Comparison of ENCODE assay signal across 8 mouse cellular contexts in the genomic region with DNA sequence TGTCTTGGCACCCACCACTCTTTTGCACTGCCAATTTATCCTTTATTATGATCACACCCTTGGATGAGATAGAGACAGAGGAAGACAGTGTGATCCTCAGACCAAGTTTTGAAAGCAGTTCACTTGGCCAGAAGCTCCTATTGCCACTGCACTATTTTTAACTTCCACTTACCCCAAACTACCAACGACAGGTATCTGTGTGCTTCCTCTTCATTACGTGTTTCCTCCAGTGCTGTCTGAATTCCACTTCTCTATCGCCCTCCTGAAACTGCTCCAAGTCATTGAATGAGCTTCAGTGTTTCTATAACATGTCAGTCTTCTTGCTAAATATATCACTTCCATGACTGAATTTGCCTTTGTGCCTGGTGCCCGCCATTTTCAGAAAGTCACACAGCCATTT. TPM values are rescaled to one million over a fixed set of nuclear protein-coding genes. Genes with fewer than 3 reads are reported as not detected.
DNase-seq lines count a peak whose midpoint lies in the region; ATAC-seq and TF ChIP-seq lines count a peak whose summit lies in the region.
"Had no signal": no experiment of that assay in that cellular context is flagged by ENCODE, and none has a peak within 500 bp of the region (broad histone marks: within the 10 kb centered on the region; RNA-seq: fewer than 3 reads in every experiment).

A gene (minus strand): TSS at position 150 of the 400 bp plus-strand sequence.

- H3K9me3 ChIP-seq in lung, embryonic 14.5 days (ENCODE audit: low read depth, low read length), result no peaks in the 10 kb centered on the region
- no peaks in the 10 kb centered on the region for H3K9me3 ChIP-seq in neural tube, embryonic 13.5 days
- H3K9me3 ChIP-seq in kidney, embryonic 16.5 days (ENCODE audit: low read length), result no peaks in the 10 kb centered on the region
- H3K9me3 ChIP-seq: limb, embryonic 15.5 days had no signal

- H3K36me3 ChIP-seq in lung, embryonic 14.5 days (ENCODE audit: insufficient read depth), result no peaks in the 10 kb centered on the region
- H3K36me3 ChIP-seq in neural tube, embryonic 13.5 days, result no peaks in the 10 kb centered on the region
- H3K36me3 ChIP-seq in kidney, embryonic 16.5 days (ENCODE audit: insufficient read depth, low read length), result no peaks in the 10 kb centered on the region
- H3K36me3 ChIP-seq: limb, embryonic 15.5 days had no signal

- no peak within 1 kb of the TSS for H3K27ac ChIP-seq in lung, embryonic 14.5 days (ENCODE audit: low read depth)
- no peak within 1 kb of the TSS for H3K27ac ChIP-seq in neural tube, embryonic 13.5 days (replicated peaks)
- H3K27ac ChIP-seq in kidney, embryonic 16.5 days (ENCODE audit: low read length), result no peak within 1 kb of the TSS
- no peak within 1 kb of the TSS for H3K27ac ChIP-seq in gastrocnemius, adult 2 months
- H3K27ac ChIP-seq: limb, embryonic 15.5 days had no signal

- WGBS in lung, embryonic 14.5 days, result 81% methylated on average over 4 of the region's 4 CpGs
- 88% methylated on average over 4 of the region's 4 CpGs for whole genome bisulfite sequencing in neural tube, embryonic 13.5 days
- 85% methylated on average over 4 of the region's 4 CpGs for WGBS in kidney, embryonic 16.5 days

- H3K4me3 ChIP-seq in lung, embryonic 14.5 days (ENCODE audit: low read depth, low read length), result no peak within 1 kb of the TSS
- H3K4me3 ChIP-seq in neural tube, embryonic 13.5 days, result no peak within 1 kb of the TSS
- no peak within 1 kb of the TSS for H3K4me3 ChIP-seq in kidney, embryonic 16.5 days (ENCODE audit: low read length)
- H3K4me3 ChIP-seq in gastrocnemius, adult 2 months, result no peak within 1 kb of the TSS
- H3K4me3 ChIP-seq: limb, embryonic 15.5 days had no signal

- H3K27me3 ChIP-seq in lung, embryonic 14.5 days (ENCODE audit: insufficient read depth, low read length), result no peaks in the 10 kb centered on the region
- no peaks in the 10 kb centered on the region for H3K27me3 ChIP-seq in neural tube, embryonic 13.5 days
- H3K27me3 ChIP-seq in kidney, embryonic 16.5 days (ENCODE audit: insufficient read depth, low read length), result no peaks in the 10 kb centered on the region
- H3K27me3 ChIP-seq: limb, embryonic 15.5 days had no signal

- DNase-seq in lung, embryonic 14.5 days, result no peak
- DNase-seq in lung, postnatal 36 days, result no peak
- DNase-seq in heart, adult 8-10 months (ENCODE audit: low spot score), result no peak
- DNase-seq in left cerebral cortex, adult 8-10 months (ENCODE audit: low spot score in 2 of 2), result no peak
- no peak for DNase-seq in gastrocnemius, adult 2 months

- H3K4me1 ChIP-seq in lung, embryonic 14.5 days (ENCODE audit: insufficient read depth), result no peaks in the 10 kb centered on the region
- no peaks in the 10 kb centered on the region for H3K4me1 ChIP-seq in neural tube, embryonic 13.5 days (replicated peaks)
- H3K4me1 ChIP-seq in kidney, embryonic 16.5 days (ENCODE audit: insufficient read depth, low read length), result no peaks in the 10 kb centered on the region
- H3K4me1 ChIP-seq: limb, embryonic 15.5 days had no signal

- no peak for TF ChIP-seq CTCF in lung, embryonic 14.5 days (IDR thresholded peaks at IDR 0.05; ENCODE audit: low read depth)
- no peak for TF ChIP-seq CTCF in gastrocnemius, adult 2 months (IDR thresholded peaks at IDR 0.05)

- no peak for ATAC-seq in lung, embryonic 14.5 days (ENCODE audit: insufficient read depth)
- no peak for ATAC-seq in neural tube, embryonic 13.5 days (ENCODE audit: low read depth)
- no peak for ATAC-seq in kidney, embryonic 16.5 days (ENCODE audit: low FRiP score, low TSS enrichment)

- no peak within 1 kb of the TSS for H3K4me2 ChIP-seq in lung, embryonic 14.5 days
- H3K4me2 ChIP-seq in neural tube, embryonic 13.5 days, result no peak within 1 kb of the TSS
- H3K4me2 ChIP-seq in kidney, embryonic 16.5 days (replicated peaks; ENCODE audit: low read depth, low read length), result no peak within 1 kb of the TSS
- H3K4me2 ChIP-seq: limb, embryonic 15.5 days had no signal

- H3K9ac ChIP-seq in lung, embryonic 14.5 days, result no peak within 1 kb of the TSS
- no peak within 1 kb of the TSS for H3K9ac ChIP-seq in neural tube, embryonic 13.5 days
- no peak within 1 kb of the TSS for H3K9ac ChIP-seq in kidney, embryonic 16.5 days (replicated peaks; ENCODE audit: low read length)
- H3K9ac ChIP-seq: limb, embryonic 15.5 days had no signal

- intact Hi-C loops in gastrocnemius, adult 2 months (cut with DNase I), result no loop called here

RNA-seq across cellular contexts. Expression of the gene that starts here (rescaled TPM):
- 14.2 and 15.6 TPM in 2 replicates for polyA plus RNA-seq in lung, embryonic 14.5 days (2014; fragmentation: Nextera tagmentation; extraction: Ambion mirVana)
- total RNA-seq in heart, adult 8-10 months (2022), result 10 to 100 TPM; 13.6 to 18.5 (median 17.0) TPM
- 100 to 1,000 TPM in 1 of 4 experiments, 10 to 100 TPM in 3; 79.6 to 101 (median 86.0) TPM for total RNA-seq in left cerebral cortex, adult 8-10 months (2022)
- 22.5 and 25.4 TPM in 2 replicates for polyA plus RNA-seq in neural tube, embryonic 13.5 days (2015; fragmentation: Nextera tagmentation; extraction: Ambion mirVana)
- 6.9 and 7.9 TPM in 2 replicates for polyA plus RNA-seq in kidney, embryonic 16.5 days (2015; fragmentation: Nextera tagmentation; extraction: Ambion mirVana)
- total RNA-seq in gastrocnemius, adult 2 months (2021), result 1 to 10 TPM; 5.9 to 7.2 TPM

Comparison
In these comparisons a context has a peak if more than half of its experiments do, and no peak if none do; other contexts are left out.
1. RNA of the gene that starts here (total RNA-seq): 79.6 to 101 TPM in left cerebral cortex, adult 8-10 months; 13.6 to 18.5 TPM in heart, adult 8-10 months and 5.9 to 7.2 TPM in gastrocnemius, adult 2 months; every median in the first group is over 4 times any median in the second.